Mouse (Mus musculus) thymus, adult 2 months (tissue): ENCODE results near the gene Edem2.

Experiments
- CTCF ChIP-seq: fragments of 200-500 bp; IDR thresholded peaks from 2 replicates; pipeline ENCODE4 v1.5.1; 2012; ENCODE audit warnings: mild to moderate bottlenecking, control low read depth, low read length, moderate library complexity, borderline replicate concordance; ENCODE audit not compliant: control insufficient read depth, poor library complexity, insufficient read depth; ENCODE audit errors: extremely low read depth
- POLR2A ChIP-seq: fragments of 200-500 bp; IDR thresholded peaks from 2 replicates; pipeline ENCODE4 v1.6.1; 2012; ENCODE audit warnings: mild to moderate bottlenecking, low read length, control low read depth, moderate library complexity; ENCODE audit not compliant: control insufficient read depth, poor library complexity, insufficient read depth; ENCODE audit errors: extremely low read depth

GRCm38 (mm10) chr2:155701399-155701919, 27.8 kb downstream of the Edem2 start:
- TF ChIP-seq POLR2A (no peak), CTCF (no peak)
